Mouse (Mus musculus) large intestine, adult 2 months (tissue): ENCODE results near the gene Olfr325. TPM values are rescaled to one million over a fixed set of nuclear protein-coding genes. Genes with fewer than 3 reads are reported as not detected.
"Not testable (repeated sequence)": the region's sequence is repeated elsewhere in the genome, so short reads cannot be mapped to it uniquely, and the experiment has no call there.

ENCODE experiments used
- DNase-seq: peaks from one replicate; pipeline ENCODE4 v3.0.0-alpha.2; 2012; ENCODE audit warnings: low read depth, low spot score
- WGBS: fragments of 180-500 bp; shearing (Covaris S2); methylation state at CpG from one replicate; pipeline ENCODE4 v1.1.7; 2018; 5-methylcytosine and 5-hydroxymethylcytosine counted together
- polyA plus RNA-seq: library from polyadenylated mRNA; depleted of rRNA; stranded (reverse); fragments of >200 nt; gene quantifications from 2 replicates; pipeline ENCODE4 v1.2.3, GENCODE M21; 2012; rRNA removed

Gene Olfr325
- not detected in 2 replicates for polyA plus RNA-seq

- 66% methylated on average over 1 of the region's 1 CpGs for WGBS
- DNase-seq = no peak
These were observed at the start of gene Olfr325 for GRCm38 (mm10) chr11:58577430-58577829. Gene Olfr325, plus strand, starts transcription at chr11:58577730.

- not testable (repeated sequence) for DNase-seq
These were observed 42.8 kb upstream of the Olfr325 start, which contains the start of gene Olfr330 for GRCm38 (mm10) chr11:58534736-58535135. Gene Olfr330, minus strand, starts transcription at chr11:58534836.

GRCm38 (mm10) chr11:58546322-58546721 lies 31.2 kb upstream of the Olfr325 start, which contains the start of gene Olfr329-ps:
Gene Olfr329-ps, minus strand, starts transcription at chr11:58546422.
- no peak for DNase-seq
- 63% methylated on average over 5 of the region's 5 CpGs for WGBS

GRCm38 (mm10) chr11:58555536-58555935 lies 22.0 kb upstream of the Olfr325 start, which contains the start of gene Olfr328:
Gene Olfr328, minus strand, starts transcription at chr11:58555636.
- WGBS = 23% methylated on average over 1 of the region's 1 CpGs
- no peak for DNase-seq

- 56% methylated on average over 5 of the region's 5 CpGs for WGBS
- no peak for DNase-seq
These were observed 7.1 kb upstream of the Olfr325 start, which contains the start of gene Olfr224 for GRCm38 (mm10) chr11:58570405-58570804. Gene Olfr224, minus strand, starts transcription at chr11:58570553.

- 69% methylated on average over 8 of the region's 8 CpGs for WGBS
- no peak for DNase-seq
These were observed 1.1 kb downstream of the Olfr325 start for GRCm38 (mm10) chr11:58578636-58579035.

- DNase-seq = no peak
- WGBS = 67% methylated on average over 7 of the region's 7 CpGs
These were observed 10.4 kb downstream of the Olfr325 start for GRCm38 (mm10) chr11:58587898-58588348.

GRCm38 (mm10) chr11:58588620-58589250 lies 11.2 kb downstream of the Olfr325 start:
- WGBS = 72% methylated on average over 3 of the region's 3 CpGs
- DNase-seq = no peak

- 79% methylated on average over 6 of the region's 6 CpGs for WGBS
- DNase-seq = no peak
These were observed 17.3 kb downstream of the Olfr325 start, which contains the start of gene Olfr324 for GRCm38 (mm10) chr11:58594814-58595213. Gene Olfr324, plus strand, starts transcription at chr11:58595114.

GRCm38 (mm10) chr11:58597837-58598236 lies 20.3 kb downstream of the Olfr325 start:
- no peak for DNase-seq
- 88% methylated on average over 13 of the region's 13 CpGs for WGBS

- no peak for DNase-seq
These were observed 24.5 kb downstream of the Olfr325 start for GRCm38 (mm10) chr11:58602062-58602461.

- WGBS = 64% methylated on average over 6 of the region's 6 CpGs
These were observed 25.4 kb downstream of the Olfr325 start for GRCm38 (mm10) chr11:58602800-58603560.

GRCm38 (mm10) chr11:58604688-58605087 lies 27.2 kb downstream of the Olfr325 start:
- DNase-seq = no peak
- WGBS = 29% methylated on average over 2 of the region's 2 CpGs

More at GRCm38 (mm10) chr11:58602800-58603560, 25.4 kb downstream of the Olfr325 start:
- DNase-seq = no peak

GRCm38 (mm10) chr11:58605228-58605627 lies 27.7 kb downstream of the Olfr325 start:
- 50% methylated on average over 3 of the region's 3 CpGs for WGBS
- DNase-seq = no peak

GRCm38 (mm10) chr11:58606177-58606919 lies 28.8 kb downstream of the Olfr325 start:
- WGBS = 55% methylated on average over 12 of the region's 12 CpGs
- DNase-seq = no peak

- no peak for DNase-seq
- WGBS = 73% methylated on average over 6 of the region's 6 CpGs
These were observed 29.5 kb downstream of the Olfr325 start for GRCm38 (mm10) chr11:58607030-58607429.

- 17% methylated on average over 3 of the region's 3 CpGs for WGBS
- DNase-seq = peak; percentile 95
These were observed 35.8 kb downstream of the Olfr325 start for GRCm38 (mm10) chr11:58613359-58613758.

- no peak for DNase-seq
These were observed 37.0 kb downstream of the Olfr325 start for GRCm38 (mm10) chr11:58614526-58614925.

- 81% methylated on average over 4 of the region's 4 CpGs for WGBS
- DNase-seq = no peak
These were observed 38.4 kb downstream of the Olfr325 start, which contains the start of gene 2210407C18Rik for GRCm38 (mm10) chr11:58615975-58616374. Gene 2210407C18Rik, minus strand, starts transcription at chr11:58616075.

GRCm38 (mm10) chr11:58618369-58618768 lies 40.8 kb downstream of the Olfr325 start:
- 12% methylated on average over 3 of the region's 3 CpGs for WGBS

More at GRCm38 (mm10) chr11:58618369-58618768, 40.8 kb downstream of the Olfr325 start:
- DNase-seq = no peak
